Mouse (Mus musculus): ENCODE data around the gene Cd8b1. TPM values are rescaled to one million over a fixed set of nuclear protein-coding genes. Genes with fewer than 3 reads are reported as not detected.
A peak's percentile ranks its signal among the peaks of the same experiment; 100 is the strongest.

Cd8b1 gene
- polyA plus RNA-seq (2015; fragmentation: Nextera tagmentation; extraction: Ambion mirVana): not detected in 2 replicates

DNA sequence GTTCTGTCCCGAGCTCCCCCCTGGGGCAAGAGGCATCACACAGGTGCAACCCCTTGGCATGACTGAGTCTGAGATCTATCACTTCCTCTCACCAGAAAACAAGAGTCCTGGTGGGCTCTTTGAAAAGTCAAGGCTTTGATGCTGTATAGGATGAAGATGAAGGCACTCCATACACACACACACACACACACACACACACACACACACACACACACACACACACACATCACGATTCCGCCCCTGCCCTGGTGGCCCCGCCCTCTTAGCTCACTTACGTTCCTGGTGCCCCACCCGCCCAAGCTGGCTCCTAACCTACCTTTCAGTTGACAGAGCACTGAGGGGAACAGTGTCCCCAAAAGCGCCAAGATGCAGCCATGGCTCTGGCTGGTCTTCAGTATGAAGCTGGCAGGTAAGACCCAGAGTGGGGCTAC, at the start of gene Cd8b1:
Gene Cd8b1, plus strand, starts transcription at position 298 of the 431 bp plus-strand sequence.
- DNase-seq (no peak), ATAC-seq (ENCODE audit: low read depth) (no peak)
- Histone ChIP-seq H3K4me1 (replicated peaks) (no peaks in the 10 kb centered on the region), H3K9me3 (replicated peaks) (no peaks in the 10 kb centered on the region), H3K4me2 (no peak within 1 kb of the TSS), H3K27me3 (no peaks in the 10 kb centered on the region), H3K4me3 (replicated peaks) (no peak within 1 kb of the TSS), H3K9ac (no peak within 1 kb of the TSS), H3K36me3 (no peaks in the 10 kb centered on the region), H3K27ac (no peak within 1 kb of the TSS)
- WGBS (ENCODE audit: insufficient replicate concordance): 55% methylated on average over 7 of the region's 7 CpGs

DNA sequence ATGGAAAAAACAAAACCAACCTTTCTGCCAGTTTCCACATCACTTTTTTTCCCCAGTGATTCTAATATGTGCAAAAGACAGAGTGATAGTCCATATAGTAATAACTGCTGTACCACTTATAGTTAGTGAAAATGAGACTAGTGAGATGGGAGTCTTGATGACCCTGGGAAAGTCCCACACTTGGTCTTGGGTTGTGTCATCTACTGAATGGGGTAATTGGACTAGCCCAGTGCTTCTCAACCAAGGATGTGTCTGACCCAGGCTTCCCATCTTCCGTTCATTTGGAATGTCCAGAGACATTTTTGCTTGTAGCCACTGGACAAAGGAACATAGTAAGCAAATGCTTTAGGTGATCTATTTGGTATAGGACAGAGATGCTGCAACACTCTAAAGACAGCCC, 48.9 kb upstream of the Cd8b1 start:
- Histone ChIP-seq H3K9ac (no peak overlapping the region), H3K9me3 (replicated peaks) (no peaks in the 10 kb centered on the region), H3K27me3 (no peaks in the 10 kb centered on the region), H3K4me2 (no peak overlapping the region), H3K4me3 (replicated peaks) (no peak overlapping the region), H3K27ac (no peak overlapping the region), H3K4me1 (replicated peaks) (peaks cover 25% of the 10 kb centered on the region), H3K36me3 (no peaks in the 10 kb centered on the region)
- DNase-seq: no peak
- WGBS (ENCODE audit: insufficient replicate concordance): 81% methylated on average over 1 of the region's 1 CpGs
- ATAC-seq (ENCODE audit: low read depth): no peak

DNA sequence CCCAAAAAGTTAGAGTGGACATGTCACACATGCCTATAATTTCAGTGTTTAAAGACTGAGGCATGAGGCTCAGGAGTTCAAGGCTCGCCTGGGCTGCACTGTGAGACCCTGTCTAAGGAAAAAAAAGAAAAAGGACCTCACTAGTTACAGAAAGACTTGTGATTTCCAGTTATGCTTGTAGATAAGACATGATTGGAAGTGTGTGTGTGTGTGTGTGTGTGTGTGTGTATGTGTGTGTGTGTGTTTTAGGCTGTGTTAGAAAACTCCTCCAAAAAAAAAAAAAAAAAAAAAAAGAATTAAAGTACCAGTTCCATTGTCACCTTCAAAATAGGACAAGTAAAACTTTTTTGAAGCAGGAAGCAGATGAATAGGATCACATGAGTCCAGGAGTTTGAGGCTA, 48.0 kb upstream of the Cd8b1 start:
- 71% methylated on average over 1 of the region's 1 CpGs for WGBS (ENCODE audit: insufficient replicate concordance)

DNA sequence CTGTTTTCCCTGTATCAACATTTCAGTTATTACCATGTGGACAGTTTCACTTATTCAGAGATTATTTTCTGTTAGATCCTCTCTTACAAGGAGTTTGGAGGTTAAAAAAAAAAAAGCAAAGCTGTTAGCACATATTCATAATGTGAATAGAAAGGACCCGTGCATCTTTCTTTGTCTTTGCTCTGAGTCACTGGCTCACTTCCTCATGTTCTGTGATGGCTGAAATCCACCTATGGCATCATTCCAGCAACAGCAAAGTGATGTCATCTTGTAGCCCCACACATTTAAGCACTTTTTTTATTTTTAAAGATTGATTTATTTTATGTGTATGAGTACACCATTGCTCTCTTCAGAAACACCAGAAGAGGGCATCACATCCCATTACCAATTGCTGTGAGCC, 43.2 kb upstream of the Cd8b1 start:
- DNase-seq: no peak
- H3K4me3 ChIP-seq (replicated peaks): no peak overlapping the region
- ATAC-seq (ENCODE audit: low read depth): no peak
- H3K9me3 ChIP-seq (replicated peaks): no peaks in the 10 kb centered on the region
- WGBS (ENCODE audit: insufficient replicate concordance): 50% methylated on average over 1 of the region's 1 CpGs
- peaks cover 5% of the 10 kb centered on the region; the same call in 1 of the 2 replicates for H3K36me3 ChIP-seq
- H3K9ac ChIP-seq: no peak overlapping the region
- H3K4me2 ChIP-seq: no peak overlapping the region
- no peak overlapping the region for H3K27ac ChIP-seq
- no peaks in the 10 kb centered on the region for H3K4me1 ChIP-seq (replicated peaks)
- H3K27me3 ChIP-seq: no peaks in the 10 kb centered on the region

More for the DNA sequence above, 48.0 kb upstream of the Cd8b1 start:
- peaks cover 22% of the 10 kb centered on the region for H3K4me1 ChIP-seq (replicated peaks)
- H3K4me3 ChIP-seq (replicated peaks): no peak overlapping the region
- no peak for DNase-seq
- ATAC-seq (ENCODE audit: low read depth): no peak
- no peak overlapping the region for H3K9ac ChIP-seq
- no peak overlapping the region for H3K27ac ChIP-seq
- H3K9me3 ChIP-seq (replicated peaks): no peaks in the 10 kb centered on the region
- no peak overlapping the region for H3K4me2 ChIP-seq
- no peaks in the 10 kb centered on the region for H3K36me3 ChIP-seq
- no peaks in the 10 kb centered on the region for H3K27me3 ChIP-seq

DNA sequence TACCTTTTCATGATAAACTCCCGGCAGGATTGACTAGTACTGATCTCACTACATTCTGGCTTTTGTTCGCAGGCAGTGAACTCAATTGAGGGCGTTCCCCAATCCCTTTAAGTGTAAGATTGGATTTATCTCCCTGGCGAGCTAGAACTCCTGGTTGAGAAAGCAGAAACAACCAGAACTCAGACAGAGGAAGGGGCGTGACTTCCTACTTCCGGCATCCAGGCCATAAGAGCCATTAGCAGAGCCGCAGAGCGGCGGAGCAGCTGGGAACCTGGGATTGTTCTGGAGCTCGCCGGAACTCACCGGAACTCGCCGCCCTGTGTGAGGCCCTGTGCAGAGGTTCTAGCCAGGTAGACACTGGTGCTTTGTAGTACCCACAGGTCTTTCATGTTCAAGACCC, 29.1 kb upstream of the Cd8b1 start:
- Histone ChIP-seq H3K4me2 (no peak overlapping the region), H3K4me3 (replicated peaks) (no peak overlapping the region), H3K27me3 (no peaks in the 10 kb centered on the region), H3K9ac (no peak overlapping the region), H3K4me1 (replicated peaks) (no peaks in the 10 kb centered on the region), H3K9me3 (replicated peaks) (no peaks in the 10 kb centered on the region), H3K27ac (no peak overlapping the region), H3K36me3 (no peaks in the 10 kb centered on the region)
- DNase-seq: no peak
- WGBS (ENCODE audit: insufficient replicate concordance): 73% methylated on average over 14 of the region's 14 CpGs
- no peak for ATAC-seq (ENCODE audit: low read depth)

DNA sequence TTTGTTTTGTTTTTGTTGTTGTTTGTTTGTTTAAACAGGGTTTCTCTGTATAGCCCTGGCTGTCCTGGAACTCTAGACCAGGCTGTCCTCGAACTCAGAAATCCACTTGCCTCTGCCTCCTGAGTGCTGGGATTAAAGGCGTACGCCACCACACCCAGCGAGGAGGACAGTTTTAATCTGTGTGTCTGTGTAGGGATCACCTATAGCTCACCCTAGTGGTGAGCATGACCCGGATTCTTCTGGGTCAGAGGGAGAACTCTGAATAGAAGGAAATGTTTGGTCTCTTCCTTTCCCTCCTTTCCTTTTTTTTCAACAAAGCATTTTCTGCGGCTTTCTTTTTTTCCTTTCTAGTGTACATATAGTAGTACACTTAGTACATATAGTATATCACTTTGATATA, 27.3 kb upstream of the Cd8b1 start:
- ATAC-seq (ENCODE audit: low read depth) (no peak), DNase-seq (no peak)
- H3K4me2 ChIP-seq: no peak overlapping the region
- H3K27ac ChIP-seq: no peak overlapping the region
- no peaks in the 10 kb centered on the region for H3K27me3 ChIP-seq
- no peaks in the 10 kb centered on the region for H3K4me1 ChIP-seq (replicated peaks)
- no peaks in the 10 kb centered on the region for H3K36me3 ChIP-seq
- no peak overlapping the region for H3K4me3 ChIP-seq (replicated peaks)
- H3K9ac ChIP-seq: no peak overlapping the region
- 54% methylated on average over 6 of the region's 6 CpGs for WGBS (ENCODE audit: insufficient replicate concordance)
- H3K9me3 ChIP-seq (replicated peaks): no peaks in the 10 kb centered on the region

DNA sequence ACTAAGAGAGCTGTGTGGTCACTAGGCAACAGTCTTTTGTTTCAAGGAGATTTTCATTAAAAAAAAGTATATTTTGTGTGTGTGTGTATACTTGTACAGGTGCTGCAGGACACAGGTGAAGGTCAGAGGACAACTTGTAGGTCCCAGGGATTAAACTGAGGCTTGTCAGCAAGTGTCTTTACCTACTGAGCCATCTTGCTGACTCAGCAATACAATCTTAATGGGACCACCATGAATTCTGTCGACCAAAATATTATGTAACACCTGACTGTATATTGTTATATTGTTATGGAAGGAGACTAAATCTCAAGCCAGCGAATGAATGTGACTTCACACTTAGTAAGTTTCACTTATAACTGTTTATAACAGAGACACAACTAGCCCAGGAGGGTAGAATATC, 24.5 kb upstream of the Cd8b1 start:
- Histone ChIP-seq H3K27ac (no peak overlapping the region), H3K4me2 (no peak overlapping the region), H3K27me3 (no peaks in the 10 kb centered on the region), H3K9ac (no peak overlapping the region), H3K9me3 (replicated peaks) (no peaks in the 10 kb centered on the region), H3K4me3 (replicated peaks) (no peak overlapping the region), H3K36me3 (no peaks in the 10 kb centered on the region), H3K4me1 (replicated peaks) (no peaks in the 10 kb centered on the region)
- ATAC-seq (ENCODE audit: low read depth): no peak
- no peak for DNase-seq
- WGBS (ENCODE audit: insufficient replicate concordance): 40% methylated on average over 2 of the region's 2 CpGs

DNA sequence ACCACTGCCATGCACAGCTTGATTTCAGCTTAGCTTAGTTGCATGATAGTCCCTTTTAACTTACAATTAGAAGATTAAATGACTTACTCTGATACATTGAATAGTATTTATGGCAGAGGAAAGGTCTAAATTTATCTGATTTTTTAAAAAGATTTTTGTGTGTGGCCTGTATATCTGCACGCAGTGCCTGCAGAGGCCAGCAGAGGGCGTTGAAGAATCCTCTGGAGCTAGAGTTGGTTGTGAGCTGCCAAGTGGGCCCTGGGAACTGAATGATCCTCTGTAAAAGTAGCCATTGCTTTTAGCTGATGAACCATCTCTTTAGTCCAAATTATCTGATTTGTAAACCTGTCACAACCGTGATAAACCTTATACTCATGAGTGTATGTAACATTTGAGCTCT, 23.8 kb upstream of the Cd8b1 start:
- H3K4me1 ChIP-seq (replicated peaks): no peaks in the 10 kb centered on the region
- WGBS (ENCODE audit: insufficient replicate concordance): 30% methylated on average over 3 of the region's 3 CpGs
- no peak overlapping the region for H3K4me2 ChIP-seq
- H3K27me3 ChIP-seq: no peaks in the 10 kb centered on the region
- ATAC-seq (ENCODE audit: low read depth) (no peak), DNase-seq (peak; percentile 17)
- no peak overlapping the region for H3K27ac ChIP-seq
- no peaks in the 10 kb centered on the region for H3K9me3 ChIP-seq (replicated peaks)
- H3K36me3 ChIP-seq: no peaks in the 10 kb centered on the region
- H3K9ac ChIP-seq: no peak overlapping the region
- H3K4me3 ChIP-seq (replicated peaks): no peak overlapping the region

DNA sequence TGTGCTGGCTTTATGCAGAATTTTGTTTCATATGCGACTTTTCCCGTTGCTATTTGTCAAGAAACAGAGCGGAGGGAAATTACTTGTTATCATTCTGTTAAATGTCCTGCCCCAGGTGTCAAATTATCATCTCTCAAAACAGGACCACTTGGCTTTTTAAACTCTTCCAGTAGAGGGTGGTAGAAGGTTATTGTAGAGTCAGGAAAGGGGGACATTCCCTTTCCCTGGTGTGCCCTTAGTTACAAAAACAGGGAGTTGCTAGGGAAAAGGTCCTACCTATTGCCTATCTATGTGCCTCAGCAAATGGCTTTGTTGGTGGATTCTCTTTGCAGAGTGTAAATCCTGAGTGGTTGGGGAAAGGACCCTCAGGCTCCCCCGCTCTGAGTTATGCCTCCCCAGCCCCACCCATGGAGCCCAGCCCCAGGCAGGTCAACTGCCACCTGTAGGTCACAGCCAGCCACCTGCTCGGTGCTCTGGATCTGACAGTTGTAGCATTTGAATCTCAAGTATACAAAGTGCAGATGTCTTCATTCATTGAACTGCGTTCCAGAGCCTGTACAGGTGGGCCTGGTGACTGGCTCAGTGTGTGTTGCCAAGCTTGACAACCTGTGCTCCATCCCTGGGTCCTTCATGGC, 20.4 kb upstream of the Cd8b1 start:
- H3K27me3 ChIP-seq: no peaks in the 10 kb centered on the region
- no peak for DNase-seq
- H3K9ac ChIP-seq: no peak overlapping the region
- no peaks in the 10 kb centered on the region for H3K4me1 ChIP-seq (replicated peaks)
- H3K36me3 ChIP-seq: no peaks in the 10 kb centered on the region
- H3K4me3 ChIP-seq (replicated peaks): no peak overlapping the region
- H3K9me3 ChIP-seq (replicated peaks): no peaks in the 10 kb centered on the region
- H3K4me2 ChIP-seq: no peak overlapping the region
- ATAC-seq (ENCODE audit: low read depth): no peak
- 52% methylated on average over 6 of the region's 6 CpGs for WGBS (ENCODE audit: insufficient replicate concordance)
- no peak overlapping the region for H3K27ac ChIP-seq

DNA sequence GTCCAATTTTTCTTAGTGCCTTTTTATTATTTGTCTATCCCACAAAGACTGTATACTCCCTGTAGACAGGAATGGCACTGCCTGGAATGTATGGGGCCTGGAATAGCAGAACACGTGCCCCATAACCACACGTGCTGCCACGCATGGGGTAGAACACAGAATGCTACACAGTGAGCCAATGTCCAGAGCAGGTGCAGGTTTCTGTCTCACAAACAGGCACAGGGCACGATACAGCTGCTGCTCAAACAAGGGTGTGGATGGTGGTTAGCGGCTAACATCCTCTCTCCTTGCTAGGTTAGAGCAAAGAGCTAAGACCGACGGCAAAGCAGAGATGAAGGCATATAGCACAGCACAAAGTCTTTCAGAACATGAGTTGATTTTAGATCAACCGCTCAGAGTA, 15.1 kb upstream of the Cd8b1 start:
- no peak for DNase-seq
- ATAC-seq (ENCODE audit: low read depth): no peak
- no peak overlapping the region for H3K4me2 ChIP-seq
- WGBS (ENCODE audit: insufficient replicate concordance): 73% methylated on average over 8 of the region's 8 CpGs
- no peak overlapping the region for H3K4me3 ChIP-seq (replicated peaks)
- H3K27me3 ChIP-seq: no peaks in the 10 kb centered on the region
- H3K9me3 ChIP-seq (replicated peaks): no peaks in the 10 kb centered on the region
- H3K36me3 ChIP-seq: no peaks in the 10 kb centered on the region
- no peaks in the 10 kb centered on the region for H3K4me1 ChIP-seq (replicated peaks)
- no peak overlapping the region for H3K9ac ChIP-seq
- H3K27ac ChIP-seq: no peak overlapping the region

DNA sequence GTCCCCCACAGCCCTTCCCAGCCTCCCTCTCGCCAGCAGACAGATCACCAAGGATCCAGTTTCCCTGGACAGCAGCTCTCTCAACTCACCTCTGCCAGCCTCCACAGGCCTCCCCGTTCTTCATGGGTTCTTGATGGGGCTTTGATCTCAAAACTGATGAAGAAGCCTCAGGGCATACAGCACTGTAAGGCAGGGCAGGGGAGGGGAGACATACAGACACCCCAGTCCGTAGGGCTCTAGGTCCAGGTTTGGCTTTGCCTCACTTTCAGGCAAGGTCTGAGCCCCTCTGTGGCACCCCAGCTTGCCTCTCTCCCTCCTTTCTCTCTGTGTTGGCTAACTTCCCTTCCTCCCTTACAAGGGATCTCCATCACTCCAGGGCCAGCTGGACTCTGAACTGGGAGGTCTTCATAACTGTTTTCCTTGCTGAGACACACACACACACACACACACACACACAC, 733 bp upstream of the Cd8b1 start, which contains the start of gene Smyd1:
Gene Smyd1, minus strand, starts transcription at position 408 of the 458 bp plus-strand sequence.
- no peaks in the 10 kb centered on the region for H3K9me3 ChIP-seq (replicated peaks)
- no peak within 1 kb of the TSS for H3K4me2 ChIP-seq
- no peaks in the 10 kb centered on the region for H3K36me3 ChIP-seq
- no peak within 1 kb of the TSS for H3K4me3 ChIP-seq (replicated peaks)
- no peaks in the 10 kb centered on the region for H3K27me3 ChIP-seq
- WGBS (ENCODE audit: insufficient replicate concordance): 55% methylated on average over 3 of the region's 3 CpGs
- no peak for ATAC-seq (ENCODE audit: low read depth)
- H3K27ac ChIP-seq: no peak within 1 kb of the TSS
- H3K4me1 ChIP-seq (replicated peaks): no peaks in the 10 kb centered on the region
- no peak within 1 kb of the TSS for H3K9ac ChIP-seq
- DNase-seq: no peak

DNA sequence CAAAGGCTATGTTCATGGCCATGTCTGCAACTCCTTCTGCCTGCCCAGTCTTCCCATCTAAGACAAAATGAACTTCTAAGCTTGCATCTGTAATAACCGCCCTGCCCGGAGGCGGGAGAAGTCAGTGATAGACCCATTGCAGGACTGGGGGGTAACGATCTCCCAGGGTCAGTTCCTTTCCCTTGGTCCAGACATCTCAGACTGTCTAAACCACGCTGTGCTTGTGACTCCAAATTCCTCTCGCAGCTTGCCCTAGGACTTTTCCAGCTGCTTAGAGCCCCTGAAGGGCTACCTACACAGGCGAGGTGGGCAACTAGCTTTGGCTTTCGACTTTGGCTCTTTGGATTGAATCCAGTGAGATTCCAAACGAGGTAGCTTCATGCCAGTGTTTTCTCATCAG, 2.2 kb downstream of the Cd8b1 start:
- DNase-seq: no peak
- WGBS (ENCODE audit: insufficient replicate concordance): 67% methylated on average over 9 of the region's 9 CpGs

More for the DNA sequence above, 2.2 kb downstream of the Cd8b1 start:
- no peak for ATAC-seq (ENCODE audit: low read depth)
- H3K4me1 ChIP-seq (replicated peaks): no peaks in the 10 kb centered on the region
- no peaks in the 10 kb centered on the region for H3K9me3 ChIP-seq (replicated peaks)
- H3K27me3 ChIP-seq: no peaks in the 10 kb centered on the region
- H3K36me3 ChIP-seq: no peaks in the 10 kb centered on the region
- H3K9ac ChIP-seq: no peak overlapping the region
- H3K4me3 ChIP-seq (replicated peaks): no peak overlapping the region
- no peak overlapping the region for H3K27ac ChIP-seq
- no peak overlapping the region for H3K4me2 ChIP-seq

All from liver, embryonic 13.5 days (tissue).